Mouse (Mus musculus): Measurements from ENCODE around the gene Hfe2.
A peak's percentile ranks its signal among the peaks of the same experiment; 100 is the strongest.
"Not testable (repeated sequence)": the region's sequence is repeated elsewhere in the genome, so short reads cannot be mapped to it uniquely, and the experiment has no call there.

Gene Hfe2

GRCm38 (mm10) chr3:96496216-96496615, 28.8 kb upstream of the Hfe2 start:
- DNase-seq (ENCODE audit: low spot score in 2 of 2): no peak

- not testable (repeated sequence) for DNase-seq (ENCODE audit: low spot score in 2 of 2)
Observed at GRCm38 (mm10) chr3:96496620-96497275, 28.2 kb upstream of the Hfe2 start.

- peak; percentile 91 to 93 for DNase-seq (ENCODE audit: low spot score in 2 of 2)
Observed at GRCm38 (mm10) chr3:96497451-96498028, 27.4 kb upstream of the Hfe2 start.

- no peak for DNase-seq (ENCODE audit: low spot score in 2 of 2)
Observed at GRCm38 (mm10) chr3:96498476-96499245, 26.3 kb upstream of the Hfe2 start.

- peak; percentile 85 to 87 for DNase-seq (ENCODE audit: low spot score in 2 of 2)
Observed at GRCm38 (mm10) chr3:96499481-96500288, 25.3 kb upstream of the Hfe2 start.

GRCm38 (mm10) chr3:96500289-96500621, 24.7 kb upstream of the Hfe2 start:
- peak; percentile 99 for DNase-seq (ENCODE audit: low spot score in 2 of 2)

- DNase-seq (ENCODE audit: low spot score in 2 of 2): peak; percentile 89 to 91
Observed at GRCm38 (mm10) chr3:96500691-96501265, 24.2 kb upstream of the Hfe2 start.

GRCm38 (mm10) chr3:96501391-96502115, 23.4 kb upstream of the Hfe2 start:
- DNase-seq (ENCODE audit: low spot score in 2 of 2): peak; percentile 94 to 95

GRCm38 (mm10) chr3:96502181-96503082, 22.5 kb upstream of the Hfe2 start:
- no peak for DNase-seq (ENCODE audit: low spot score in 2 of 2)

- DNase-seq (ENCODE audit: low spot score in 2 of 2): peak; percentile 81 to 87
Observed at GRCm38 (mm10) chr3:96503083-96503450, 21.9 kb upstream of the Hfe2 start.

- DNase-seq (ENCODE audit: low spot score in 2 of 2): no peak
Observed at GRCm38 (mm10) chr3:96503946-96504345, 21.0 kb upstream of the Hfe2 start.

GRCm38 (mm10) chr3:96504931-96505330, 20.0 kb upstream of the Hfe2 start:
- DNase-seq (ENCODE audit: low spot score in 2 of 2): no peak

GRCm38 (mm10) chr3:96506396-96507047, 18.4 kb upstream of the Hfe2 start:
- DNase-seq (ENCODE audit: low spot score in 2 of 2): no peak

- not testable (repeated sequence) for DNase-seq (ENCODE audit: low spot score in 2 of 2)
Observed at GRCm38 (mm10) chr3:96507966-96508365, 17.0 kb upstream of the Hfe2 start.

GRCm38 (mm10) chr3:96520171-96520570, 4.8 kb upstream of the Hfe2 start:
- no peak for DNase-seq (ENCODE audit: low spot score in 2 of 2)

- no peak for DNase-seq (ENCODE audit: low spot score in 2 of 2)
Observed at GRCm38 (mm10) chr3:96522149-96522548, 2.8 kb upstream of the Hfe2 start.

- no peak for DNase-seq (ENCODE audit: low spot score in 2 of 2)
Observed at GRCm38 (mm10) chr3:96524028-96524810, 753 bp upstream of the Hfe2 start.

GRCm38 (mm10) chr3:96526013-96526762, 1.2 kb downstream of the Hfe2 start:
- DNase-seq (ENCODE audit: low spot score in 2 of 2): no peak

Measured in right cerebral cortex, adult 2 months (tissue).